Comparison of ENCODE assay signal across 8 mouse cellular contexts in the genomic region with DNA sequence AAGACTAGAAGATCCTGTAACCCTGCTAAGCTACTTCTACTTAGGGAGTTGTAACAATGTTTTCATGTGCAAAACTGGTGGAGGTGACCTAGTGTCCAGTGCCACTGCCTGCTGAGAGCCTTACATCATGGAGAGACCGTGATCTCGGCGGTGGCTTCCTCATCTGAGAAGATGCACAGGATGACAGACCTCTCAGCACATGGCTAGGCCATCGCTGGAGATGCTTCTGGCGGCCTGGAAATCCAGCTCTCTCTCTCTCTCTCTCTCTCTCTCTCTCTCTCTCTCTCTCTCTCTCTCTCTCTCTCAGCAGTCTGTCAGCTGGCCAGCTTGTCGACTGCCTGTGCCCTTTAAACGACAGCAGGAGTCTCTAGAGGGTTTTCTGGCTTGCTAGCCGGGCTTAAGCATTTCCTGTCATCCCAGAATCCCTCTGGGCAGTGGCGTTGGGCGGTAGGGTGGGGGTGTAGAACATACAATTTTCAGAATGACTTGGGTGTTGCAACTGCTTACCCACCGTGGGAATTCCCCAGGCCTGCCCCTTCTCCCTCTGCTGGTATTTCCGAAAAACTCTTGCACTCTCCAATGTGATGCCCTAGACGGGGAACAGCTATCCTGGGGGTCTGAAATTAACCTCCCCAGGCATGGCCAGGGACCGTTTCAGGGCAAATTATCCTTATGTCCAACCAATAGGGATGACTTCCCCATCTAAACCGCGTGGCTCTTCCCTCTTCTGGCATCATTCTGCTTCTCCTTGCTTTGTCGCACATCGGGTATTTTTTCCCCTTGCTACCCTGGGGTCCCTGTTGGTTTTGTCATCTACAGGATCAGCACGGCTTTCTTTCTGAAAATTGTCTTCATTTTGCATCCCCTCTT. TPM values are rescaled to one million over a fixed set of nuclear protein-coding genes. Genes with fewer than 3 reads are reported as not detected.
DNase-seq lines count a peak whose midpoint lies in the region; ATAC-seq lines count a peak whose summit lies in the region.

No protein-coding gene starts in this region.

- 64% methylated on average over 19 of the region's 19 CpGs for WGBS in heart, embryonic 12.5 days
- WGBS in hindbrain, embryonic 13.5 days, result 70% methylated on average over 19 of the region's 19 CpGs

- no peaks in the 10 kb centered on the region for H3K9me3 ChIP-seq in heart, embryonic 12.5 days (replicated peaks)
- H3K9me3 ChIP-seq in hindbrain, embryonic 13.5 days, result no peaks in the 10 kb centered on the region

- no peaks in the 10 kb centered on the region for H3K27me3 ChIP-seq in heart, embryonic 12.5 days (replicated peaks)
- H3K27me3 ChIP-seq in hindbrain, embryonic 13.5 days, result no peaks in the 10 kb centered on the region

- ATAC-seq in cerebellum, adult (ENCODE audit: insufficient number of reproducible peaks, low FRiP score, low TSS enrichment), result no peak
- ATAC-seq in heart, embryonic 12.5 days (ENCODE audit: insufficient number of reproducible peaks, low FRiP score), result no peak
- no peak for ATAC-seq in hindbrain, embryonic 13.5 days (ENCODE audit: low FRiP score)

- peak overlapping the region; percentile 65 for H3K27ac ChIP-seq in heart, embryonic 12.5 days (ENCODE audit: poor library complexity, severe bottlenecking)
- H3K27ac ChIP-seq in hindbrain, embryonic 13.5 days, result no peak overlapping the region; the same call in 1 of the 2 replicates

- no peak overlapping the region for H3K4me2 ChIP-seq in heart, embryonic 12.5 days
- no peak overlapping the region for H3K4me2 ChIP-seq in hindbrain, embryonic 13.5 days

- DNase-seq in cerebellum, adult 9-11 months, result peak; percentile 22
- DNase-seq in adrenal gland, adult 8-10 months, result peak; percentile 24
- peak; percentile 50 to 75 for DNase-seq in kidney, postnatal 4 days
- DNase-seq in left cerebral cortex, postnatal 25 days (ENCODE audit: low spot score in 2 of 2), result no peak
- DNase-seq in layer of hippocampus, adult 9-10 months (ENCODE audit: low spot score), result no peak

- intact Hi-C loops in left cerebral cortex, postnatal 25 days (cut with DNase I), result no loop called here

- H3K4me3 ChIP-seq in heart, embryonic 12.5 days, result no peak overlapping the region
- H3K4me3 ChIP-seq in hindbrain, embryonic 13.5 days, result no peak overlapping the region

- H3K4me1 ChIP-seq in heart, embryonic 12.5 days (replicated peaks), result peaks cover 21% of the 10 kb centered on the region
- H3K4me1 ChIP-seq in hindbrain, embryonic 13.5 days (replicated peaks), result 0 out of 2 replicates have a peak, but pooled peaks cover 4% of the 10 kb centered on the region

- H3K36me3 ChIP-seq in heart, embryonic 12.5 days, result peaks cover under 1% of the 10 kb centered on the region; the same call in 1 of the 2 replicates
- peaks cover 1% of the 10 kb centered on the region; the same call in 1 of the 2 replicates for H3K36me3 ChIP-seq in hindbrain, embryonic 13.5 days

- H3K9ac ChIP-seq in heart, embryonic 12.5 days, result no peak overlapping the region
- no peak overlapping the region for H3K9ac ChIP-seq in hindbrain, embryonic 13.5 days

RNA-seq across cellular contexts. Expression of gene Gm10309, which starts 2.5 kb away (rescaled TPM):
- total RNA-seq in adrenal gland, adult 8-10 months (2022), result under 1 TPM in 1 of 4 experiments, not detected in 3; 0.28 TPM
- 0.38 and 0.40 TPM in 2 replicates for polyA plus RNA-seq in heart, embryonic 12.5 days (2016; fragmentation: Nextera tagmentation; extraction: Ambion mirVana)
- not detected for total RNA-seq in left cerebral cortex, postnatal 25 days (2021)
- 0.25 and 0.35 TPM in 2 replicates for polyA plus RNA-seq in hindbrain, embryonic 13.5 days (2015; fragmentation: Nextera tagmentation; extraction: Ambion mirVana)

Comparison
In these comparisons a context has a peak if more than half of its experiments do, and no peak if none do; other contexts are left out.
1. DNase-seq: peak in cerebellum, adult 9-11 months (single experiment), adrenal gland, adult 8-10 months (single experiment) and kidney, postnatal 4 days (2 of 2); none in left cerebral cortex, postnatal 25 days (0 of 2) and layer of hippocampus, adult 9-10 months (single experiment).